Mouse (Mus musculus) kidney, postnatal 10 days (tissue): ENCODE results near the gene Ccdc190.
A peak's percentile ranks its signal among the peaks of the same experiment; 100 is the strongest.

Experiments used
- DNase-seq: peaks from one replicate; pipeline ENCODE4 v3.0.0; 2021; ENCODE audit warnings: mixed read lengths

Gene Ccdc190

GRCm38 (mm10) chr1:169934005-169934725 lies 5.7 kb downstream of the Ccdc190 start:
- DNase-seq = peak; percentile 73

DNA sequence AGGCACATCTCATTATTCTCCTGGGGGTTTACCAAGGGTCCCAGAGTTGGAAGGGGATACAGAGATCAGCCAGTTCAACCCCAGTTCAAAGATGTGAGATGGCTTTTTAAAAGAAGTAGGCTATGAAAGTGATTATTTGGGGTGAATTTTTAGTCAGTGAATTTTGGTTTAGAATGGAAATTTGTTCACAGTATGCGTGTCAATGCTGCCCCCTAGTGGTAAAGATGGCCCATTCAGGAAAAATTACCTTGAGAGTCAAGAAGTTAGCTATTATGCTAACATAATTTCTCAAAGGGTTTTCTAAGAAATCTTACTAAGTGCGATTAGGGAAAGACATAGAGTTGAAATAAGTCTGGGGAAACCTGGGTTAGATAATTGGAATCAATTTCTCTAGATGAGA lies 10.9 kb downstream of the Ccdc190 start:
- peak; percentile 73 for DNase-seq

GRCm38 (mm10) chr1:169946004-169946403 lies 17.6 kb downstream of the Ccdc190 start:
- no peak for DNase-seq

- no peak for DNase-seq
Observed at GRCm38 (mm10) chr1:169947654-169948053, 19.2 kb downstream of the Ccdc190 start.

DNA sequence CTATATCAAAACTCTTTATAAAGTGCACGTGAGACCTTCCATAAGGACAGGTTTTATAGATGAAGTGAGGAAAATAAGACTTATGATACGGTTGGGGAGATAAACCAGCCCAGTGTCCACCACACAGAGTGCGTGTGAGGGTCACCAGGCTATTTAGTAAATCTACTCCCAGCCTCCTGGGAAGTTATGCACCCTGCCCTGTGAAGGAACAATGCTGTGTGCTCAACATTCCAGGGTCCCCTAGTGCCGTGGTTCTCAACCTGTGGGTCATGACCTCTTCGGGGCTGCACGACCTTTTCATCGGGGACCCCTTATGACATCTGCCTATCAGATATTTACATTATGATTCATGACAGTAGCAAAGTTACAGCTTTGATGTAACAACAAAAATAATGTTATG lies 19.8 kb downstream of the Ccdc190 start:
- no peak for DNase-seq

DNA sequence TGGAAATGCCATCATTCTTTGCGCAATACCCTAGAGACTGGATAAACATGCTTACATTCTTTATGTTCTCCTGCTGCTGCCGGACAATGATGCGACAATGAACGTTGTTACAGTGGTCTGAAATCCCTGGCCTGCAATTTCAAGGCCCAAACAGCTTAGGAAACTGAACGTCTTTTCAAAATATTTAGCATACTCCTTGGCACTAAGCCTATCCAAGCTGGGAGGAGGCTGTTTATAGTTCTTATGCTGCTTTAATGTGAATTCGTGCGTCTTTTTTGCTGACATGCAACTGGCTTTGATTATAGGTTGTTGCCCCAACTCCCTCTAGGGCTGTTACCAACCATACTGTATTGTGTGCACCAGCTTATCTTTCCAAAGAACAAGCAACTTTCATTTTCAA lies 20.4 kb downstream of the Ccdc190 start:
- no peak for DNase-seq

- no peak for DNase-seq
Observed at GRCm38 (mm10) chr1:169949981-169950380, 21.5 kb downstream of the Ccdc190 start.

DNA sequence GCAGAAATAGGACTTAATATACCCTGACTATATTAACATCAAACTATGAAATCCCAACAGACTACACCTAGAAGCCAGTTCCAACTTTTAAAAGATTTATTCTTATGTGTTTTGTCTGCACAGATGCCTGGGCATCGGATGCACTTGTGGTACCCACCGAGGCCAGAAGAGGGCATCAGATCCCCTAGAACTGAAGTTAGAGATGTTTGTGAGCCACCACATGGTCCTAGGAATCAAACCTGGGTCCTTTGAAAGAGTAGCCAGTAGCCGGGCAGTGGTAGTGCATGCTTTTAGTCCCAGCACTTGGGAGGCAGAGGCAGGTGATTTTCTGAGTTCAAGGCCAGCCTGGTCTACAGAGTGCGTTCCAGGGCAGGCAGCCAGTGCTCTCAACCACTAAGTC lies 22.2 kb downstream of the Ccdc190 start:
- peak; percentile 27 for DNase-seq

DNA sequence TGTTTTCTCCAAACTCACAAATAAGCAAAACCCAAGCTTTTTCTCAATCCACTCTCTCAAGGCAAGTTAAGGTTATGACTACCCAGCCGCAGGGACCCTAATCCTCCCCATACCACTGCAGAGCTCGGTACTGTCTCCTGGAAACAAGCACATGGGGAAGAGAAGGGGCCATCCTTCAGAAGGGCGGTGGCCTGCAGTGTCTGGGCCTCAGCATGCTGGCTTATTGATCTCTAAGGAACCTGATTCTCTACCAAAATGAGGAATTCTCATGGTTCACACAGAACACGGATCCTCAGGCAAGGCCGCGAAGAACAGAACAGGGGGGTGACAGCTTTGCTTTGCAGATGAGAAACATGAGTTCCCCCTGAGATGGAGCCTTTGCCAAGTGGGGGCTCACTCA lies 23.1 kb downstream of the Ccdc190 start:
- DNase-seq = no peak

DNA sequence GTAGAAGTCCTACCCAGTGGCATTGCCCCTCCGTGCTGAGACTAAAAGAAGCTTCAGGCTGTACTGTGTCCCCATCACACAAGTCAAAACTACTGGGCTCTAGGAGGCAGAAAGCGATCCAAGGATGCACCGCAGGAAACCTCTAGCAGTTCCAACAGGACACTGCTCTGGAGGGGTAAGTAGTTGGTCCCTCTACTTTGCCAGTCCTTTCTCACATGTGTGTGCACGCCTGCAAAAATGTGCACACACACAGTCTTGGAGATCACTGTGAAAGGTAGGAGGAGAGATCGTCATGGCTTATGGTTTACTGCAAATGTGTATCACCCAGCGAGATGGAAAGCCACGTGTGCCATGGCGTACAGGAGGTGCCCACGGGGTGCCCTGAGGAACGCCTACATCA lies 24.2 kb downstream of the Ccdc190 start:
- no peak for DNase-seq

GRCm38 (mm10) chr1:169953106-169953505 lies 24.7 kb downstream of the Ccdc190 start:
- no peak for DNase-seq

GRCm38 (mm10) chr1:169968792-169969515 lies 40.5 kb downstream of the Ccdc190 start, which contains the start of gene Hsd17b7:
Gene Hsd17b7 (minus strand): TSS chr1:169969241.
- DNase-seq = peak; percentile 99

- no peak for DNase-seq
Observed at GRCm38 (mm10) chr1:169969516-169969886, 41.1 kb downstream of the Ccdc190 start.

DNA sequence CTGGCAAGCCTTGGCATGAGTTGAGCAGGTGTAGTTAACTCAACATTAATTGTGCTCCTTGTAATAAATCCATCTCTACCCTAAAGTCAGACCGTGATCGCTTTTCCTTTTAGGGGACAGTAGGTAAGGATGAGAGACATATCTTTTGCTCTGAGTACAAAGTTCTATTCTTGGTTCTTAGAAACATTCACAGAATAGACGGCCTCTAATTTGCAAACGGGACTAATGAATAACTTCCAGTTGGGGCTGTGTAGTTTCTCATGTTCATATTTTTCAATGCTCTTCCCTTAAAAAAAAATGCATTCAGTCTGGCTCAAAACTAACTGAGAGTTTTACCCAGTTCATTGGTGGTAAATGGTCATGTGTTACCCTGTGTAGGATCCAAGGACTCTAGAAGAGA lies 42.5 kb downstream of the Ccdc190 start:
- DNase-seq = no peak

- no peak for DNase-seq
Observed at GRCm38 (mm10) chr1:169971998-169972397, 43.5 kb downstream of the Ccdc190 start.

GRCm38 (mm10) chr1:169977621-169978020 lies 49.2 kb downstream of the Ccdc190 start:
- DNase-seq = no peak
